11 mouse cellular contexts compared by ENCODE assay signal in the genomic region with DNA sequence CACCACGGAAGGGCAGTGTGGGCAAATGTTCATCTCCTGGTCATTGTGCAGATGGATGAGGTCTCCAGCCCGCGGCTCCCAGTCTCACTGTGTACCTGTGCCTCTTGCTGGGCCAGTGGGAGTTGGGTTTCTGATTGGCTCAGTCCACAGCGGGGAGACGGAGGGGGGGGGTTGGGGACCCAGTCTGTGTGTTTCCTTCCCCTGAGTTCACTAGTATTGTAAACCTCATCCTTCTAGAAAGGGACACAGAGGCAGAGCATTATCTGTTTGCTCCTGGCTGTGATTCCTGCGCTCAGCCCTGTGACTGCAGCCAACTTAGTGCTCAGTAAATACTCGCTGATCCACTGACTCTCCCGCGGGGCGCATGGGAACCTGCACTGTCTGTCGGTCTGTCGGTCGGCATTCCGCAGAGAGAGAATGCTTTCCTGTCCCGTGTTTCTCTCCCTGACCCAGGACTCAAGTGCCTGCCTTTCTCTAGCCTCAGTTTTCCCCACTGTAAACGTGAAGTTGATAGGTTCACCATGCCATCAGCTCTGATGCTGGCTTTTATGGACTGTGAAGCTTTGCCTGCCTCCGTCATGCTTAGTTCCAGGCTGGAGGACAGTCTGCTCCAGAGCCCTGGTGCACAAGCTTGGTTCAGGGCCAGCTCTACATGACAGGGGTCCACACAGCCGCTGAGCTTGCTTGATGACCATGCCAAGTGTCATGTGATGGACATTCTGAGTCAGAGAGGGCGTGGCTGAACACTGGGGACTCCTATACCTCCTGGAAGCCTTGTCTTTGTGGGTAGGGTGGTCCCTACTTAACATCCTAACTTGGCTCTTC. TPM values are rescaled to one million over a fixed set of nuclear protein-coding genes. Genes with fewer than 3 reads are reported as not detected.
DNase-seq lines count a peak whose midpoint lies in the region; ATAC-seq and TF ChIP-seq lines count a peak whose summit lies in the region.
"Had no signal": no experiment of that assay in that cellular context is flagged by ENCODE, and none has a peak within 500 bp of the region (broad histone marks: within the 10 kb centered on the region; RNA-seq: fewer than 3 reads in every experiment).

No protein-coding gene starts in this region.

- 0 out of 2 replicates have a peak, but pooled peaks have one; percentile 9 for ATAC-seq in hindbrain, embryonic 15.5 days (ENCODE audit: low FRiP score, low read depth)
- ATAC-seq in neural tube, embryonic 12.5 days (ENCODE audit: low FRiP score, low read depth): no peak
- ATAC-seq: inflammation-experienced regulatory T-cells, adult 6 months had no signal

- no peak for TF ChIP-seq CTCF in left cerebral cortex, adult 2 months (IDR thresholded peaks at IDR 0.05)

- peak; percentile 56 for DNase-seq in cerebellum, adult 11-12 months
- no peak for DNase-seq in cerebellum, adult 11 months
- DNase-seq in left cerebral cortex, adult 2 months (ENCODE audit: extremely low spot score in 1 of 2, low spot score in 2 of 2): no peak
- DNase-seq in left cerebral cortex, adult 9 months (ENCODE audit: low spot score in 2 of 2): no peak
- DNase-seq in gastrocnemius, adult 18-20 months (ENCODE audit: low spot score): no peak
- no peak for DNase-seq in gastrocnemius, postnatal 4 days (ENCODE audit: low spot score in 2 of 2)
- DNase-seq: right cerebral cortex, postnatal 25 days had no signal

- H3K27me3 ChIP-seq in hindbrain, embryonic 15.5 days: no peaks in the 10 kb centered on the region
- no peaks in the 10 kb centered on the region for H3K27me3 ChIP-seq in neural tube, embryonic 12.5 days (replicated peaks)

- peak overlapping the region; percentile 14; the same call in 1 of the 2 replicates for H3K4me2 ChIP-seq in hindbrain, embryonic 15.5 days
- peak overlapping the region; percentile 5; the same call in 1 of the 2 replicates for H3K4me2 ChIP-seq in neural tube, embryonic 12.5 days (replicated peaks)

- no peaks in the 10 kb centered on the region for H3K9me3 ChIP-seq in hindbrain, embryonic 15.5 days
- H3K9me3 ChIP-seq in neural tube, embryonic 12.5 days: no peaks in the 10 kb centered on the region

- peak overlapping the region; percentile 12 for H3K27ac ChIP-seq in left cerebral cortex, adult 2 months
- peak overlapping the region; percentile 41; the same call in 1 of the 2 replicates for H3K27ac ChIP-seq in hindbrain, embryonic 15.5 days (replicated peaks)
- H3K27ac ChIP-seq in neural tube, embryonic 12.5 days: no peak overlapping the region

- H3K36me3 ChIP-seq in hindbrain, embryonic 15.5 days: no peaks in the 10 kb centered on the region
- H3K36me3 ChIP-seq in neural tube, embryonic 12.5 days: no peaks in the 10 kb centered on the region

- H3K9ac ChIP-seq in hindbrain, embryonic 15.5 days: 0 out of 2 replicates have a peak overlapping the region, but pooled peaks have one; percentile 12
- no peak overlapping the region for H3K9ac ChIP-seq in neural tube, embryonic 12.5 days

- H3K4me3 ChIP-seq in left cerebral cortex, adult 2 months: no peak overlapping the region
- no peak overlapping the region for H3K4me3 ChIP-seq in hindbrain, embryonic 15.5 days
- no peak overlapping the region for H3K4me3 ChIP-seq in neural tube, embryonic 12.5 days

- 10% methylated on average over 19 of the region's 19 CpGs for WGBS in hindbrain, embryonic 15.5 days
- 13% methylated on average over 19 of the region's 19 CpGs for WGBS in neural tube, embryonic 12.5 days

- intact Hi-C loops in left cerebral cortex, adult 2 months (cut with DNase I): no loop called here

- H3K4me1 ChIP-seq in hindbrain, embryonic 15.5 days (replicated peaks): peaks cover 60% of the 10 kb centered on the region
- H3K4me1 ChIP-seq in neural tube, embryonic 12.5 days: peaks cover 25% of the 10 kb centered on the region

RNA-seq across cellular contexts. Expression of a gene that starts 55.1 kb away (rescaled TPM):
- total RNA-seq in left cerebral cortex, adult 2 months (2021): 100 to 1,000 TPM; 174 to 177 TPM
- polyA plus RNA-seq in hindbrain, embryonic 15.5 days (2015; fragmentation: Nextera tagmentation; extraction: Ambion mirVana): 41.3 and 46.3 TPM in 2 replicates
- 12.0 and 13.0 TPM in 2 replicates for polyA plus RNA-seq in neural tube, embryonic 12.5 days (2016; fragmentation: Nextera tagmentation; extraction: Ambion mirVana)
- total RNA-seq in gastrocnemius, adult 18-20 months (2021): under 1 TPM in 1 of 2 experiments, not detected in 1; 0.02 TPM
- total RNA-seq in gastrocnemius, postnatal 4 days (2021): under 1 TPM; 0.44 to 0.52 TPM
- total RNA-seq: megakaryocyte-erythroid progenitor cell, adult 5-6 weeks had no signal

Comparison
In these comparisons a context has a peak if more than half of its experiments do, and no peak if none do; other contexts are left out.
1. RNA of a gene that starts 55.1 kb away (total RNA-seq): 174 to 177 TPM in left cerebral cortex, adult 2 months; 0.44 to 0.52 TPM in gastrocnemius, postnatal 4 days and 0.02 TPM in gastrocnemius, adult 18-20 months; every median in the first group is over 100 times any median in the second.